Mouse (Mus musculus) liver, embryonic 13.5 days (tissue): ENCODE results near the gene Mgp. TPM values are rescaled to one million over a fixed set of nuclear protein-coding genes. Genes with fewer than 3 reads are reported as not detected.
"Not testable (repeated sequence)": the region's sequence is repeated elsewhere in the genome, so short reads cannot be mapped to it uniquely, and the experiment has no call there.

Experiments used
- ATAC-seq: fragments of 200-750 bp; cut with Nextera tagmentation; 2 replicates; pipeline ENCODE4 v1.8.0; 2017; ENCODE audit warnings: low read depth, mild to moderate bottlenecking, moderate number of reproducible peaks, moderate library complexity
- DNase-seq: peaks from one replicate; pipeline ENCODE4 v3.0.0; 2022
- H3K27ac ChIP-seq: fragments of 300-500 bp; sonication (generic); 2 replicates; pipeline ENCODE4 v1.5.1; 2015; ENCODE audit warnings: moderate library complexity, mild to moderate bottlenecking, inconsistent platforms
- H3K27me3 ChIP-seq: fragments of 300-500 bp; sonication (generic); 2 replicates; pipeline ENCODE4 v1.6.1; 2015; ENCODE audit warnings: mild to moderate bottlenecking, inconsistent platforms
- H3K36me3 ChIP-seq: fragments of 300-500 bp; sonication (generic); 2 replicates; pipeline ENCODE4 v1.6.1; 2015; ENCODE audit warnings: mild to moderate bottlenecking, inconsistent platforms
- H3K4me1 ChIP-seq: fragments of 300-500 bp; sonication (generic); replicated peaks from 2 replicates; pipeline ENCODE4 v1.6.1; 2015; ENCODE audit warnings: inconsistent platforms
- H3K4me2 ChIP-seq: fragments of 300-500 bp; sonication (generic); 2 replicates; pipeline ENCODE4 v1.6.1; 2015; ENCODE audit warnings: inconsistent platforms, mild to moderate bottlenecking, moderate library complexity
- H3K4me3 ChIP-seq: fragments of 300-500 bp; sonication (generic); replicated peaks from 2 replicates; pipeline ENCODE4 v1.5.1; 2015; ENCODE audit warnings: mild to moderate bottlenecking, inconsistent platforms
- H3K9ac ChIP-seq: fragments of 300-500 bp; sonication (generic); 2 replicates; pipeline ENCODE4 v1.6.1; 2015; ENCODE audit warnings: mild to moderate bottlenecking, inconsistent platforms
- H3K9me3 ChIP-seq: fragments of 300-500 bp; sonication (generic); replicated peaks from 2 replicates; pipeline ENCODE4 v1.6.1; 2016; ENCODE audit warnings: inconsistent platforms
- WGBS: fragments of 180-500 bp; shearing (Covaris S2); methylation state at CpG from one replicate; pipeline ENCODE4 v1.1.7; 2015; ENCODE audit not compliant: insufficient replicate concordance; 5-methylcytosine and 5-hydroxymethylcytosine counted together
- polyA plus RNA-seq: library from polyadenylated mRNA; unstranded; fragments of >200 nt; fragmentation: Nextera tagmentation; extraction: Ambion mirVana; gene quantifications from 2 replicates; pipeline ENCODE4 v1.2.1, GENCODE M21; 2015

Mgp gene
- polyA plus RNA-seq, 1 experiment from 2014 or later: 6.5 TPM

- no peaks in the 10 kb centered on the region for H3K9me3 ChIP-seq
- no peak overlapping the region for H3K4me3 ChIP-seq
- no peak overlapping the region for H3K4me2 ChIP-seq
- ATAC-seq (no peak), DNase-seq (no peak)
- no peak overlapping the region for H3K27ac ChIP-seq
- no peaks in the 10 kb centered on the region for H3K36me3 ChIP-seq
- H3K4me1 ChIP-seq: peaks cover 13% of the 10 kb centered on the region
- 27% methylated on average over 4 of the region's 4 CpGs for WGBS
- H3K27me3 ChIP-seq: no peaks in the 10 kb centered on the region
- no peak overlapping the region for H3K9ac ChIP-seq
Measured at GRCm38 (mm10) chr6:136898222-136898621, 22.6 kb upstream of the Mgp start.

GRCm38 (mm10) chr6:136897789-136898188 is 22.2 kb upstream of the Mgp start:
- Histone ChIP-seq H3K4me2 (no peak overlapping the region), H3K9me3 (no peaks in the 10 kb centered on the region), H3K36me3 (no peaks in the 10 kb centered on the region), H3K27me3 (no peaks in the 10 kb centered on the region), H3K9ac (no peak overlapping the region), H3K27ac (no peak overlapping the region), H3K4me3 (no peak overlapping the region), H3K4me1 (peaks cover 13% of the 10 kb centered on the region)
- DNase-seq (no peak), ATAC-seq (no peak)
- 57% methylated on average over 4 of the region's 4 CpGs for WGBS

- H3K27me3 ChIP-seq: no peaks in the 10 kb centered on the region
- H3K27ac ChIP-seq: no peak overlapping the region
- 50% methylated on average over 15 of the region's 15 CpGs for WGBS
- H3K4me3 ChIP-seq: no peak overlapping the region
- no peaks in the 10 kb centered on the region for H3K9me3 ChIP-seq
- no peak overlapping the region for H3K4me2 ChIP-seq
- no peak for ATAC-seq
- no peaks in the 10 kb centered on the region for H3K36me3 ChIP-seq
- DNase-seq: no peak
- peaks cover 8% of the 10 kb centered on the region for H3K4me1 ChIP-seq
- H3K9ac ChIP-seq: no peak overlapping the region
Measured at GRCm38 (mm10) chr6:136894532-136895339, 19.1 kb upstream of the Mgp start.

- Histone ChIP-seq H3K4me3 (no peak overlapping the region), H3K27me3 (no peaks in the 10 kb centered on the region), H3K4me2 (no peak overlapping the region), H3K27ac (no peak overlapping the region), H3K4me1 (peaks cover 8% of the 10 kb centered on the region), H3K36me3 (no peaks in the 10 kb centered on the region), H3K9ac (no peak overlapping the region), H3K9me3 (no peaks in the 10 kb centered on the region)
- DNase-seq (no peak), ATAC-seq (peak; percentile 78)
- 37% methylated on average over 2 of the region's 2 CpGs for WGBS
Measured at GRCm38 (mm10) chr6:136892002-136892401, 16.4 kb upstream of the Mgp start.

- ATAC-seq: no peak
- no peak overlapping the region for H3K4me2 ChIP-seq
Measured at GRCm38 (mm10) chr6:136889554-136889953, 13.9 kb upstream of the Mgp start.

GRCm38 (mm10) chr6:136889067-136889466 is 13.4 kb upstream of the Mgp start:
- H3K9me3 ChIP-seq: no peaks in the 10 kb centered on the region
- no peak for ATAC-seq
- no peak overlapping the region for H3K4me3 ChIP-seq
- H3K27me3 ChIP-seq: no peaks in the 10 kb centered on the region
- WGBS: 82% methylated on average over 6 of the region's 6 CpGs
- H3K27ac ChIP-seq: no peak overlapping the region
- H3K36me3 ChIP-seq: no peaks in the 10 kb centered on the region
- no peak overlapping the region for H3K9ac ChIP-seq
- no peak for DNase-seq
- no peak overlapping the region for H3K4me2 ChIP-seq
- H3K4me1 ChIP-seq: peaks cover 8% of the 10 kb centered on the region

More at GRCm38 (mm10) chr6:136889554-136889953, 13.9 kb upstream of the Mgp start:
- Histone ChIP-seq H3K9ac (no peak overlapping the region), H3K27ac (no peak overlapping the region), H3K27me3 (no peaks in the 10 kb centered on the region), H3K4me3 (no peak overlapping the region), H3K36me3 (no peaks in the 10 kb centered on the region), H3K4me1 (peaks cover 8% of the 10 kb centered on the region), H3K9me3 (no peaks in the 10 kb centered on the region)
- DNase-seq: no peak
- WGBS: 73% methylated on average over 6 of the region's 6 CpGs

GRCm38 (mm10) chr6:136887854-136888253 is 12.2 kb upstream of the Mgp start:
- no peak overlapping the region for H3K27ac ChIP-seq

GRCm38 (mm10) chr6:136884766-136885165 is 9.1 kb upstream of the Mgp start:
- H3K27me3 ChIP-seq, DNase-seq, H3K4me3 ChIP-seq, H3K27ac ChIP-seq, H3K36me3 ChIP-seq, H3K4me2 ChIP-seq, H3K4me1 ChIP-seq, H3K9me3 ChIP-seq, ATAC-seq, H3K9ac ChIP-seq: not testable (repeated sequence)
- 37% methylated on average over 1 of the region's 1 CpGs for WGBS

More at GRCm38 (mm10) chr6:136887854-136888253, 12.2 kb upstream of the Mgp start:
- Histone ChIP-seq H3K4me2 (no peak overlapping the region), H3K36me3 (no peaks in the 10 kb centered on the region), H3K4me3 (no peak overlapping the region), H3K4me1 (peaks cover 8% of the 10 kb centered on the region), H3K27me3 (no peaks in the 10 kb centered on the region), H3K9ac (no peak overlapping the region), H3K9me3 (no peaks in the 10 kb centered on the region)
- DNase-seq (no peak), ATAC-seq (no peak)
- WGBS: 65% methylated on average over 9 of the region's 9 CpGs

- H3K27me3 ChIP-seq: no peaks in the 10 kb centered on the region
- no peak overlapping the region for H3K9ac ChIP-seq
- ATAC-seq (no peak), DNase-seq (no peak)
- no peak overlapping the region for H3K4me3 ChIP-seq
- WGBS: 79% methylated on average over 6 of the region's 6 CpGs
- no peak overlapping the region for H3K27ac ChIP-seq
- no peak overlapping the region for H3K4me2 ChIP-seq
- no peaks in the 10 kb centered on the region for H3K4me1 ChIP-seq
- H3K36me3 ChIP-seq: no peaks in the 10 kb centered on the region
- no peaks in the 10 kb centered on the region for H3K9me3 ChIP-seq
Measured at GRCm38 (mm10) chr6:136883961-136884360, 8.3 kb upstream of the Mgp start.

GRCm38 (mm10) chr6:136883431-136883915 is 7.8 kb upstream of the Mgp start:
- Histone ChIP-seq H3K27ac (no peak overlapping the region), H3K27me3 (no peaks in the 10 kb centered on the region), H3K4me3 (no peak overlapping the region), H3K9ac (no peak overlapping the region), H3K4me2 (no peak overlapping the region), H3K4me1 (no peaks in the 10 kb centered on the region), H3K9me3 (no peaks in the 10 kb centered on the region), H3K36me3 (no peaks in the 10 kb centered on the region)
- WGBS: 54% methylated on average over 3 of the region's 3 CpGs
- DNase-seq: no peak
- ATAC-seq: no peak

GRCm38 (mm10) chr6:136881678-136882077 is 6.1 kb upstream of the Mgp start:
- Histone ChIP-seq H3K4me2 (no peak overlapping the region), H3K4me3 (no peak overlapping the region), H3K9ac (no peak overlapping the region), H3K9me3 (no peaks in the 10 kb centered on the region), H3K27ac (no peak overlapping the region), H3K36me3 (no peaks in the 10 kb centered on the region), H3K27me3 (no peaks in the 10 kb centered on the region), H3K4me1 (no peaks in the 10 kb centered on the region)
- no peak for DNase-seq
- no peak for ATAC-seq
- WGBS: 60% methylated on average over 8 of the region's 8 CpGs

GRCm38 (mm10) chr6:136874599-136874998 is 1.0 kb downstream of the Mgp start:
- Histone ChIP-seq H3K4me3 (no peak overlapping the region), H3K36me3 (no peaks in the 10 kb centered on the region), H3K27me3 (no peaks in the 10 kb centered on the region), H3K9ac (no peak overlapping the region), H3K9me3 (no peaks in the 10 kb centered on the region), H3K4me2 (no peak overlapping the region), H3K4me1 (no peaks in the 10 kb centered on the region), H3K27ac (no peak overlapping the region)
- ATAC-seq: no peak
- DNase-seq: no peak
- WGBS: 61% methylated on average over 8 of the region's 8 CpGs
